Mouse (Mus musculus) frontal cortex, postnatal 36 days (tissue): Measurements from ENCODE around the gene Cyp26a1.

Source experiments
- DNase-seq, 2 experiments: peaks; one replicate each; pipeline ENCODE4 v3.0.0; 2022; ENCODE audit warnings: low spot score in 2 of 2

Gene Cyp26a1

GRCm38 (mm10) chr19:37697651-37698272 lies at the start of gene Cyp26a1:
Gene Cyp26a1 (plus strand): TSS chr19:37697798.
- DNase-seq = peak in 1 of 2 experiments; percentile 19

- no peak for DNase-seq
Observed at GRCm38 (mm10) chr19:37647994-37648393, 49.6 kb upstream of the Cyp26a1 start.

- no peak for DNase-seq
Observed at GRCm38 (mm10) chr19:37650526-37650925, 47.1 kb upstream of the Cyp26a1 start.

GRCm38 (mm10) chr19:37654012-37654411 lies 43.6 kb upstream of the Cyp26a1 start:
- no peak for DNase-seq

- DNase-seq = no peak
Observed at GRCm38 (mm10) chr19:37656441-37656840, 41.2 kb upstream of the Cyp26a1 start.

GRCm38 (mm10) chr19:37665256-37665655 lies 32.3 kb upstream of the Cyp26a1 start:
- DNase-seq = no peak

- DNase-seq = no peak
Observed at GRCm38 (mm10) chr19:37667855-37668594, 29.6 kb upstream of the Cyp26a1 start.

GRCm38 (mm10) chr19:37668657-37669056 lies 28.9 kb upstream of the Cyp26a1 start:
- DNase-seq = no peak

GRCm38 (mm10) chr19:37669486-37669885 lies 28.1 kb upstream of the Cyp26a1 start:
- DNase-seq = no peak

- DNase-seq = no peak
Observed at GRCm38 (mm10) chr19:37673393-37673792, 24.2 kb upstream of the Cyp26a1 start.

GRCm38 (mm10) chr19:37685281-37685680 lies 12.3 kb upstream of the Cyp26a1 start, which contains the start of gene Cyp26c1:
Gene Cyp26c1 (plus strand): TSS chr19:37685581.
- DNase-seq = no peak

- DNase-seq = no peak
Observed at GRCm38 (mm10) chr19:37686347-37686746, 11.3 kb upstream of the Cyp26a1 start.

- no peak for DNase-seq
Observed at GRCm38 (mm10) chr19:37686941-37687850, 10.4 kb upstream of the Cyp26a1 start.

- DNase-seq = no peak
Observed at GRCm38 (mm10) chr19:37689478-37689877, 8.1 kb upstream of the Cyp26a1 start.

GRCm38 (mm10) chr19:37690716-37691115 lies 6.9 kb upstream of the Cyp26a1 start:
- DNase-seq = no peak

GRCm38 (mm10) chr19:37692879-37693278 lies 4.7 kb upstream of the Cyp26a1 start:
- peak; percentile 45 to 49 for DNase-seq

GRCm38 (mm10) chr19:37695146-37695545 lies 2.5 kb upstream of the Cyp26a1 start:
- no peak for DNase-seq

GRCm38 (mm10) chr19:37695762-37696602 lies 1.6 kb upstream of the Cyp26a1 start:
- no peak for DNase-seq

- DNase-seq = no peak
Observed at GRCm38 (mm10) chr19:37696603-37697334, 829 bp upstream of the Cyp26a1 start.

GRCm38 (mm10) chr19:37697335-37697636 lies 312 bp upstream of the Cyp26a1 start:
- DNase-seq = no peak
